Mouse (Mus musculus): ENCODE results near the gene Eva1a. TPM values are rescaled to one million over a fixed set of nuclear protein-coding genes. Genes with fewer than 3 reads are reported as not detected.
A peak's percentile ranks its signal among the peaks of the same experiment; 100 is the strongest.

The Eva1a gene
- total and polyA plus RNA-seq, 3 experiments = 1.1 to 3.4 (median 2.2) TPM

GRCm38 (mm10) chr6:82066515-82067081, 25.8 kb downstream of the Eva1a start:
- no peak for DNase-seq

DNA sequence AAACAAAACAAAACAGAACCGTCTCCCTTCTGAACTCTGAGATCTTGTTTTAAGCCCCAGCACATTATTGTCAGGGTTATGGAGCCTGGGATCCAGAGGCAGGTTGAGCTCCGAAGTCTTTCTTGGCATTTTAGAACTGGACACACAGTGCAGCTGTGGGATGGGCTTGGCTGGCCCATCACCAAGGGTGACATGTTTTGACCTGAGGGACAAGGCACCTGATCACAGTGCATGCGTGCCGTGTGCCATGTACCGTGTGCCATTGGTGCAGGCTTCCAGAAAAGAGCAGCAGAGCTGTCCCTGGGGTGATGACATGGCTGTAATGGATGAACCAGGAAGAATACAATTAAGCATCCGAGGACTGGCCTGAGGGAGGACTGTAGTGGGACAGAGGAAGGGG, 29.6 kb downstream of the Eva1a start:
- no peak for DNase-seq

DNA sequence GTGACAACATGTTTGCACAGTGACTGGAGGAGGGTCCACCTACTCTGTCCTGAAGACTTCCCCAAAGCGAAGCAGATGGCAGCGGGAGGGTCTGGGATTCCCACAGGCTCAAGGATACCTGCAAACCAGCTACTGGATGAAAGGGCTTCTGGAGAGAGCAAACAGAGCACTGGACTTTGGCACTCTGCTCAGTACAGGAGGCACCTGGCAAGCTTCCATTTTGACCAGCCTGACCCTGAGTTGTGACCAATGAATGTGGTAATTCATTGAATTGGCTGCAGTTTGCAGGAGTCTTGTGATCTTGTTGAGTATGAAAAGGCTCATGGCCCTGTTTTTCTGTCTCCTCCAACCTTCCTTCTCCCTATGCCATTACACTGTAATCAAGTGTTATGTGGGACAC, 32.2 kb downstream of the Eva1a start:
- DNase-seq = peak; percentile 79

DNA sequence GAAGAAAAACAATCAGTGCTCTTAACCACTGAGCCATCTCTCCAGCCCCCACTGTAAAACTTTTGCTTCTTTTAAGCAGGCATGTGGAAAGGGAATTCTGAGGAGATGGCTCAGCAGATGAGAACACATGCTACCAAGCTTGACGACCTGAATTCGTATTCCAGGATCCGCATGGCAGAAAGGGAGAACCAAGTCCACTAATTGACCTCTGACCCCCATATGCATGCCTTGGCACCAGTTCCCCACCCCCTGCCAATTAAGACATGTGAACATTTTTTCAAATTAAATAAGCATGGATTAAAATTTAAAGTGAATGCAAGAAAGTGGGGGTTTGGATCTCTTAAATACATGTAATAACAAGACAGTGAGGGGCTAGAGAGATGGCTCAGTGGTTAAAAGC, 32.7 kb downstream of the Eva1a start:
- no peak for DNase-seq

- DNase-seq = no peak
These were observed 35.5 kb downstream of the Eva1a start for GRCm38 (mm10) chr6:82076364-82076763.

- DNase-seq = no peak
These were observed 38.0 kb downstream of the Eva1a start for GRCm38 (mm10) chr6:82078875-82079274.

GRCm38 (mm10) chr6:82083655-82084054, 42.8 kb downstream of the Eva1a start:
- DNase-seq = no peak

DNA sequence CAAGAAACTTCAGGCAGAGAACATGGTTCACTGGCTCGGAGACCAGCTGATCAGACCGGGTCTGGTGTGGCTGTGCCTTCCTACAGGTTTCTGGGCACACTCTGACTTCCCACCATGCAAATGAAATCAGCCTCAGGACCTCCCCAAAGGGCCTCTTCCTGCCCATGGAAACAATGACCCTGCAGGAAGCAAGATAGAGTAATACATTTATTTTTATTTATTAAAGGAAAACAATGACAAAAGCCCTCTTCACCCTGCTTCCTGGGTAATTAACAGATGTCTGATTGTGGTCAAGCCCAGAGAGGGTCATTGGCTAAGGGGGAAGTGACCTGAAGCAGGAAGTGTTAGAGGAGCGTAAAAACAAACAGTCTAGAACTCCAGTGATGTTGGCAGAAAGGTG, 43.4 kb downstream of the Eva1a start:
- peak; percentile 14 for DNase-seq

GRCm38 (mm10) chr6:82085313-82085908, 44.6 kb downstream of the Eva1a start:
- DNase-seq = no peak

- peak; percentile 25 for DNase-seq
These were observed 47.3 kb downstream of the Eva1a start for GRCm38 (mm10) chr6:82088133-82088532.

DNA sequence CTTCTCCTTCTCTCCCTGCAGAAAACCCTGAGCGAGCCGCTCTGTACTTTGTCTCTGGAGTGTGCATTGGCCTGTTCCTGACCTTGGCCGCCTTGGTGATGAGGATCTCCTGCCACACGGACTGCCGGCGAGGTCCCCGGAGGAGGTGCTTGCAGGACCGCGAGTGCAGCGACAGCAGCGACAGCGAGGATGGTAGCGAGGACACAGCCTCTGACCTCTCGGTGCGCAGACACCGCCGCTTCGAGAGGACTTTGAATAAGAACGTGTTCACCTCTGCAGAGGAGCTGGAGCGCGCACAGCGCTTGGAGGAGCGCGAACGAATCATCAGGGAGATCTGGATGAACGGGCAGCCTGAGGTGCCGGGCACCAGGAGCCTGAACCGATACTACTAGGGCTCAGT, 50.9 kb downstream of the Eva1a start:
- peak; percentile 53 for DNase-seq

DNA sequence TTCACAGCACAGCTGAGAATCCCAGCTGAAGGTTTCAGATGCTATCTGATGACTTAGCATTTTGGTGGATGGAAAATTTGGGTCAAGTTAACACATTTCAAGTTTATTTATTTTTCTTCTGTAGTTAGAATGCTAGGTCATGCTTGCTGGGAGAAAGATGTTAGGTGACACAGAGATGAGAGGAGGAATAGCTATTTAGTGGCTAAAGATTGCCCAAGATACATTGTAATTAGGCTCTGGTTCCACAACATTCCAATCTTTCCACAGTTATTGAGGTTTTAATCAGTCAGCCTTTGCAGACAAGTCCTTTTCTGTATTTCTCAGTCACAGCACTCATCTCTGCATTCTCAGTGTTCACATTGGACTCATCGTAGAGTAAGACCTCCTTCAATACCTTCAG, 56.9 kb downstream of the Eva1a start:
- DNase-seq = no peak

GRCm38 (mm10) chr6:82098456-82098855, 57.6 kb downstream of the Eva1a start:
- no peak for DNase-seq

DNA sequence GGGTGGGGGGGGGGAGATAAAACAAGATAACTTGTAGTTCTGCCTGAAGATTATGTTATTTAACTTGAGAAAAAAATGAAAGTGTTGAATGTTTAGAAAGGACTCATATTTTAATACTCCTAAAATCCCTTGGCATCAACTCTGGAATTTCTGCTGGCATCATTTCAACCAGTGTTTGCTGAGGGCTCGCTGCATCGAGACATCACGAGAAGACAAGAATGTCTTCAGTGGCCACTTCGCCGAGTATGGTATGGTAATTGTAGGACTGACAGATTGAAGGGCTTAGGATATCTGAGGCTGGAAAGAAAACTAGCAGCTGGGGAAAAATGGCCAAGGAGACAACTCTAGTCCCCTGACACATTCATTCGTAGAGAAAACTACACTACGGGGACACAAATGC, 69.6 kb downstream of the Eva1a start:
- DNase-seq = no peak

GRCm38 (mm10) chr6:82111111-82111510, 70.3 kb downstream of the Eva1a start:
- no peak for DNase-seq

DNA sequence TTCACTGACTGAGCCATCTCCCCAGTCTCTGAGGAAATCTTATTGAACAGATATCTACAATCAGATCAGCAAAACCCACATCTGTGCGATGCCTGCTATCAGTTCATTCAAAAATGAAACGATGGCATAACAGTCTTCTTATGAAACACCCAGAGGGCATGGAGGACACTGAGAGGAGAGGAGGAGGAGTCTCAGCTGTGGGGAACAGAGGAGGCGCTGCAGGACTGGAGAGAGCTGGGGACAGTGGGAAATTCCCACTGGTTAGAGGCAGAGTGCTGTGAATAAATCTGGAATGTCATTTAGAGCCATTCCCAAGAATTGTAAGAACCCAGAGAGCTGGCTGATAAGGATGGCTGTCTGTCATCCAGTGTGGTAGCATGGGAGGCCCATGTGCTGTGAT, 70.7 kb downstream of the Eva1a start:
- peak; percentile 24 for DNase-seq

GRCm38 (mm10) chr6:82112127-82113090, 71.6 kb downstream of the Eva1a start:
- DNase-seq = no peak

- no peak for DNase-seq
These were observed 74.6 kb downstream of the Eva1a start for GRCm38 (mm10) chr6:82115335-82115965.

- DNase-seq = no peak
These were observed 75.3 kb downstream of the Eva1a start for GRCm38 (mm10) chr6:82116176-82116575.

- no peak for DNase-seq
These were observed 77.0 kb downstream of the Eva1a start for GRCm38 (mm10) chr6:82117871-82118270.

DNA sequence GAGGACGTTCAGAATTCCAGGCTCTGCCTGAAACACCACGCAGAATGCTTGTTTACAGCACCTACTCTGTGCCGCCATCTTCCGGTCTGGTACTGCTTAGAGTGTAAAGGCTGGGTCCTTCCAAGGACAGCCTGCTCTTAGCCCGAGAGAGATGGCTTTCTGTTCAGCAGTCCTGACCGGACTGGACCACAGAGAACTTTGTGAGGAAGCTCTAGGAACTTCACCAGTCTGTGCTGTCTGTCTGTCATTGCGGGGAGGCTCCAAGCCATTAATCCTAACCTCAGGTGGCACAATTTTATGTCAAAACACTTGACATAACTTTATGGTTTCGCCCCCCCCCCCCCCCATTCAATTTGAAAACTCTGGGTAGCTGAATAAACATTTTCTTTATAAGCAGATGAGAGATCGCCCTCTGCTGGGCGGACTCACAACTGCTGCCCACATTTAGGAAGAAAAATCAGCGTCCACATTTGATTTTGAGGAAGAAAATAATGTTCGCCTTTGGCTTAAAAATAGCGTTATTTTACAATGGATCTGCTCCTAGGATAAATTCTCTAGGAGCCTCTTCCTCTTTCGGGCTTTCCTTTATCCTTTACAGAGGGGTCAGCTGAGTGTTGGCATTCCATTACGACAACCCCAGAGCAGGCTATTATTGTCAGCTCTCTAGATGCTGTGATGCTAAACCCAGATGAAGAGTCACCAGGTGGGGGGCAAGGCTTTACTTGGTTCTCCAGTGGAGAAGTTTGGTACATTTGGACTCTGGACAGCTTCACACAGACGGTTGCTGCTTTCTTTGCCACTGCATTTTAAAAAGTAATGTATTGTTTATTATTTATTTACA, 78.7 kb downstream of the Eva1a start:
- peak; percentile 69 for DNase-seq

DNA sequence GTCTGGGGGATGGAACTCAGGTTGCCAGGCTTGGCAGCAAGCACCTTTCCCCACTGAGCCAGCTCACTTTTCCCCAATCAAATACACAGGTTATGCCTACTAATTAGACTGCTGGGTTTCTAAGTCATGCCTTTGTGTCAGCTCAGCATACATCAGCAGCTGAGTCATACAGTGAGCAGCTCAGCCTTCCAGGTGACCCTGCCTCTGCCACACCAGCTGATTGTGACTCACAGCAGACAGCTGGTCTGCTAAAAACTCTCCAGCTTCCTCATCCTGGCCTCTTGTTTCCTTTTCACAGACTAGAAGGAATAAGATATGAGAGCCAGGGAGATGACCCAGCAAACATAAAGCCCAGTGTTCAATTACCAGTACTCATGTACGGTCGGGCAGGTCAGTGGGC, 84.3 kb downstream of the Eva1a start:
- peak; percentile 52 for DNase-seq
